Mouse (Mus musculus) large intestine, adult 2 months (tissue): Measurements from ENCODE around the gene Vsir. TPM values are rescaled to one million over a fixed set of nuclear protein-coding genes. Genes with fewer than 3 reads are reported as not detected.

Source experiments
- DNase-seq: peaks from one replicate; pipeline ENCODE4 v3.0.0-alpha.2; 2012; ENCODE audit warnings: low read depth, low spot score
- WGBS: fragments of 180-500 bp; shearing (Covaris S2); methylation state at CpG from one replicate; pipeline ENCODE4 v1.1.7; 2018; 5-methylcytosine and 5-hydroxymethylcytosine counted together
- polyA plus RNA-seq: library from polyadenylated mRNA; depleted of rRNA; stranded (reverse); fragments of >200 nt; gene quantifications from 2 replicates; pipeline ENCODE4 v1.2.3, GENCODE M21; 2012

Vsir gene
- polyA plus RNA-seq, 1 experiment = 22.6 TPM

- WGBS = 63% methylated on average over 9 of the region's 9 CpGs
- no peak for DNase-seq
These were observed 32.8 kb downstream of the Vsir start for GRCm38 (mm10) chr10:60379419-60379957.

- DNase-seq = no peak
- WGBS = 58% methylated on average over 3 of the region's 3 CpGs
These were observed 33.6 kb downstream of the Vsir start for GRCm38 (mm10) chr10:60380229-60380628.

- 59% methylated on average over 10 of the region's 10 CpGs for WGBS
- DNase-seq = no peak
These were observed 34.7 kb downstream of the Vsir start for GRCm38 (mm10) chr10:60381142-60381925.

GRCm38 (mm10) chr10:60388332-60388731 is 41.7 kb downstream of the Vsir start:
- DNase-seq = no peak
- WGBS = 73% methylated on average over 2 of the region's 2 CpGs

GRCm38 (mm10) chr10:60389447-60389865 is 42.8 kb downstream of the Vsir start:
- 12% methylated on average over 9 of the region's 9 CpGs for WGBS
- DNase-seq = no peak

GRCm38 (mm10) chr10:60390177-60390903 is 43.7 kb downstream of the Vsir start:
- 53% methylated on average over 6 of the region's 6 CpGs for WGBS
- DNase-seq = no peak

GRCm38 (mm10) chr10:60390904-60391420 is 44.3 kb downstream of the Vsir start:
- DNase-seq = no peak
- WGBS = 72% methylated on average over 5 of the region's 5 CpGs

- 94% methylated on average over 9 of the region's 9 CpGs for WGBS
- DNase-seq = no peak
These were observed 45.0 kb downstream of the Vsir start for GRCm38 (mm10) chr10:60391661-60392060.

GRCm38 (mm10) chr10:60394936-60395335 is 48.3 kb downstream of the Vsir start:
- WGBS = 75% methylated on average over 7 of the region's 7 CpGs
- DNase-seq = no peak

GRCm38 (mm10) chr10:60395605-60396004 is 49.0 kb downstream of the Vsir start:
- 64% methylated on average over 5 of the region's 5 CpGs for WGBS
- no peak for DNase-seq

- DNase-seq = no peak
- 75% methylated on average over 10 of the region's 10 CpGs for WGBS
These were observed 51.6 kb downstream of the Vsir start for GRCm38 (mm10) chr10:60398051-60398814.

- DNase-seq = no peak
- WGBS = 62% methylated on average over 7 of the region's 7 CpGs
These were observed 52.8 kb downstream of the Vsir start, which contains the start of gene Gm17455 for GRCm38 (mm10) chr10:60399449-60399848. Gene Gm17455, plus strand, starts transcription at chr10:60399726.

GRCm38 (mm10) chr10:60400507-60401295 is 54.0 kb downstream of the Vsir start:
- 70% methylated on average over 11 of the region's 11 CpGs for WGBS
- DNase-seq = no peak

- DNase-seq = no peak
- 51% methylated on average over 7 of the region's 7 CpGs for WGBS
These were observed 59.0 kb downstream of the Vsir start for GRCm38 (mm10) chr10:60405460-60406177.

GRCm38 (mm10) chr10:60407831-60408230 is 61.2 kb downstream of the Vsir start:
- DNase-seq = peak; percentile 13
- 3% methylated on average over 5 of the region's 5 CpGs for WGBS

GRCm38 (mm10) chr10:60411794-60412193 is 65.1 kb downstream of the Vsir start:
- WGBS = 30% methylated on average over 5 of the region's 5 CpGs
- no peak for DNase-seq

- no peak for DNase-seq
- 75% methylated on average over 2 of the region's 2 CpGs for WGBS
These were observed 67.1 kb downstream of the Vsir start for GRCm38 (mm10) chr10:60413756-60414155.

GRCm38 (mm10) chr10:60417041-60417440 is 70.4 kb downstream of the Vsir start:
- 86% methylated on average over 2 of the region's 2 CpGs for WGBS

More at GRCm38 (mm10) chr10:60417041-60417440, 70.4 kb downstream of the Vsir start:
- no peak for DNase-seq
